In the genomic region with DNA sequence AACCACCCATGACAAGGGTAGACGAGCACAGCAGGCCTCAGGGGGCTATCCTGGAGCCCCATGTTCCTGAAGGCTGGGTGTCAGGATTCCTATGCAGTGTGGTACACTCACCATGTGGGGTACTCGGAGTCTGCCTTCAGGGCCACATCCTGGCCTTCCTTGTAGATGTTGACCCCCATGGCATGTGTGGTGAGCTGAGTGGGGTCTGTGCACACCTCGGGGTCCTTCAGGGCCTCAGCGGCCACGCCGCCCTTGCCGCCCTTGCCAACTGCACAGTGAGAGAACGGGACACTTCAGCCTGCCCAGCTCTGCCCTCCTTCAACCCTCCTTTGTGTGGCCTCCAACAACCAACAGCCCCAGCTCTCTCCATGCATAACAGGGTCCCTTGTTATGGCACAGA, we compare ENCODE assay signal across 8 mouse cellular contexts. TPM values are rescaled to one million over a fixed set of nuclear protein-coding genes. Genes with fewer than 3 reads are reported as not detected.
A peak's percentile ranks its signal among the peaks of the same experiment; 100 is the strongest.
DNase-seq lines count a peak whose midpoint lies in the region; ATAC-seq and TF ChIP-seq lines count a peak whose summit lies in the region.

No protein-coding gene starts in this region.

- H3K4me3 ChIP-seq in kidney, embryonic 15.5 days (replicated peaks): peak overlapping the region; percentile 80
- H3K4me3 ChIP-seq in embryonic facial prominence, embryonic 14.5 days (ENCODE audit: low read depth, low read length): peak overlapping the region; percentile 71
- no peak overlapping the region for H3K4me3 ChIP-seq in intestine, postnatal 0 days (ENCODE audit: low read depth, low read length)

- H3K9me3 ChIP-seq in kidney, embryonic 15.5 days (replicated peaks): no peaks in the 10 kb centered on the region
- H3K9me3 ChIP-seq in embryonic facial prominence, embryonic 14.5 days (ENCODE audit: control insufficient read depth, low read length): peaks cover 4% of the 10 kb centered on the region; the same call in 1 of the 2 replicates
- H3K9me3 ChIP-seq in intestine, postnatal 0 days (ENCODE audit: control insufficient read depth): peaks cover under 1% of the 10 kb centered on the region; the same call in 1 of the 2 replicates

- no peak overlapping the region for H3K27ac ChIP-seq in kidney, embryonic 15.5 days
- H3K27ac ChIP-seq in embryonic facial prominence, embryonic 14.5 days (replicated peaks; ENCODE audit: low read depth, low read length): no peak overlapping the region
- H3K27ac ChIP-seq in intestine, postnatal 0 days (ENCODE audit: low read depth, low read length): no peak overlapping the region

- H3K4me1 ChIP-seq in kidney, embryonic 15.5 days: peaks cover 20% of the 10 kb centered on the region
- peaks cover 6% of the 10 kb centered on the region; the same call in 1 of the 2 replicates for H3K4me1 ChIP-seq in embryonic facial prominence, embryonic 14.5 days (ENCODE audit: control insufficient read depth, insufficient read depth, low read length)
- H3K4me1 ChIP-seq in intestine, postnatal 0 days (replicated peaks; ENCODE audit: control insufficient read depth, insufficient read depth, low read length): 0 out of 2 replicates have a peak, but pooled peaks cover 4% of the 10 kb centered on the region

- intact Hi-C loops in gastrocnemius, postnatal 14 days (cut with DNase I; ENCODE audit: low total_unique reads): no loop called here

- peaks cover 5% of the 10 kb centered on the region; the same call in 1 of the 2 replicates for H3K27me3 ChIP-seq in kidney, embryonic 15.5 days
- H3K27me3 ChIP-seq in embryonic facial prominence, embryonic 14.5 days (replicated peaks; ENCODE audit: control insufficient read depth, insufficient read depth, low read length): peaks cover under 1% of the 10 kb centered on the region; the same call in 1 of the 2 replicates
- H3K27me3 ChIP-seq in intestine, postnatal 0 days (replicated peaks; ENCODE audit: control insufficient read depth, insufficient read depth, low read length): no peaks in the 10 kb centered on the region

- peaks cover 54% of the 10 kb centered on the region for H3K36me3 ChIP-seq in kidney, embryonic 15.5 days
- peaks cover 36% of the 10 kb centered on the region for H3K36me3 ChIP-seq in embryonic facial prominence, embryonic 14.5 days (ENCODE audit: control insufficient read depth, insufficient read depth, low read length)
- H3K36me3 ChIP-seq in intestine, postnatal 0 days (ENCODE audit: control insufficient read depth, insufficient read depth): peaks cover 31% of the 10 kb centered on the region

- WGBS in kidney, embryonic 15.5 days: 92% methylated on average over 8 of the region's 8 CpGs
- 89% methylated on average over 7 of the region's 8 CpGs for WGBS in embryonic facial prominence, embryonic 14.5 days
- 95% methylated on average over 8 of the region's 8 CpGs for WGBS in intestine, postnatal 0 days

- no peak for DNase-seq in kidney, postnatal 36 days
- no peak for DNase-seq in embryonic facial prominence, embryonic 14.5 days (ENCODE audit: low spot score)
- peak; percentile 26 for DNase-seq in naive thymus-derived CD4-positive, alpha-beta T cell, adult 2 months (ENCODE audit: low read depth)
- no peak for DNase-seq in embryo, embryonic 9.5 days (ENCODE audit: extremely low spot score)
- DNase-seq in layer of hippocampus, postnatal 10 days (ENCODE audit: low spot score in 2 of 2): no peak
- DNase-seq in gastrocnemius, postnatal 14 days: no peak

- H3K4me2 ChIP-seq in kidney, embryonic 15.5 days: peak overlapping the region; percentile 75
- peak overlapping the region; percentile 74 for H3K4me2 ChIP-seq in embryonic facial prominence, embryonic 14.5 days (ENCODE audit: low read depth, low read length)
- peak overlapping the region; percentile 65 for H3K4me2 ChIP-seq in intestine, postnatal 0 days (replicated peaks; ENCODE audit: low read depth)

- ATAC-seq in kidney, embryonic 15.5 days (replicated peaks; ENCODE audit: low FRiP score): no peak
- ATAC-seq in embryonic facial prominence, embryonic 14.5 days (ENCODE audit: low read depth): no peak
- no peak for ATAC-seq in intestine, postnatal 0 days

- H3K9ac ChIP-seq in kidney, embryonic 15.5 days: peak overlapping the region; percentile 16; the same call in 1 of the 2 replicates
- H3K9ac ChIP-seq in embryonic facial prominence, embryonic 14.5 days (ENCODE audit: low read depth, low read length): peak overlapping the region; percentile 50
- H3K9ac ChIP-seq in intestine, postnatal 0 days (ENCODE audit: low read depth, low read length): peak overlapping the region; percentile 23; the same call in 1 of the 2 replicates

- TF ChIP-seq CTCF in intestine, postnatal 0 days (IDR thresholded peaks at IDR 0.05; ENCODE audit: low read depth): no peak

RNA-seq across cellular contexts. Expression of a gene that starts 1.2 kb away (rescaled TPM):
- polyA plus RNA-seq in kidney, embryonic 15.5 days (2015; fragmentation: Nextera tagmentation; extraction: Ambion mirVana): 230 and 244 TPM in 2 replicates
- 196 and 206 TPM in 2 replicates for polyA plus RNA-seq in embryonic facial prominence, embryonic 14.5 days (2014; fragmentation: Nextera tagmentation; extraction: Ambion mirVana)
- polyA plus RNA-seq in intestine, postnatal 0 days (2015; fragmentation: Nextera tagmentation; extraction: Ambion mirVana): 268 and 287 TPM in 2 replicates
- total RNA-seq in layer of hippocampus, postnatal 10 days (2021): 10 to 100 TPM; 36.1 to 42.5 TPM
- 10 to 100 TPM; 93.1 to 99.9 TPM for total RNA-seq in gastrocnemius, postnatal 14 days (2021)

RNA-seq across cellular contexts. Expression of a gene that starts 1.2 kb away (rescaled TPM):
- 59.7 and 63.4 TPM in 2 replicates for polyA plus RNA-seq in kidney, embryonic 15.5 days (2015; fragmentation: Nextera tagmentation; extraction: Ambion mirVana)
- 56.0 and 61.4 TPM in 2 replicates for polyA plus RNA-seq in embryonic facial prominence, embryonic 14.5 days (2014; fragmentation: Nextera tagmentation; extraction: Ambion mirVana)
- 75.2 and 75.4 TPM in 2 replicates for polyA plus RNA-seq in intestine, postnatal 0 days (2015; fragmentation: Nextera tagmentation; extraction: Ambion mirVana)
- 10 to 100 TPM; 31.3 to 37.4 TPM for total RNA-seq in layer of hippocampus, postnatal 10 days (2021)
- 10 to 100 TPM; 62.8 to 71.1 TPM for total RNA-seq in gastrocnemius, postnatal 14 days (2021)

RNA-seq across cellular contexts. Expression of a gene that starts 12.8 kb away (rescaled TPM):
- polyA plus RNA-seq in kidney, embryonic 15.5 days (2015; fragmentation: Nextera tagmentation; extraction: Ambion mirVana): 5.8 and 6.8 TPM in 2 replicates
- polyA plus RNA-seq in embryonic facial prominence, embryonic 14.5 days (2014; fragmentation: Nextera tagmentation; extraction: Ambion mirVana): 4.9 and 5.4 TPM in 2 replicates
- polyA plus RNA-seq in intestine, postnatal 0 days (2015; fragmentation: Nextera tagmentation; extraction: Ambion mirVana): 0.66 and 1.2 TPM in 2 replicates
- total RNA-seq in layer of hippocampus, postnatal 10 days (2021): 100 to 1,000 TPM; 222 to 266 TPM
- total RNA-seq in gastrocnemius, postnatal 14 days (2021): under 1 TPM; 0.33 to 0.57 TPM

RNA-seq across cellular contexts. Expression of a gene that starts 25.8 kb away (rescaled TPM):
- polyA plus RNA-seq in kidney, embryonic 15.5 days (2015; fragmentation: Nextera tagmentation; extraction: Ambion mirVana): 15.9 and 18.1 TPM in 2 replicates
- 8.1 and 9.9 TPM in 2 replicates for polyA plus RNA-seq in embryonic facial prominence, embryonic 14.5 days (2014; fragmentation: Nextera tagmentation; extraction: Ambion mirVana)
- polyA plus RNA-seq in intestine, postnatal 0 days (2015; fragmentation: Nextera tagmentation; extraction: Ambion mirVana): 43.2 and 43.4 TPM in 2 replicates
- total RNA-seq in layer of hippocampus, postnatal 10 days (2021): 1 to 10 TPM; 1.4 to 2.3 TPM
- not detected for total RNA-seq in gastrocnemius, postnatal 14 days (2021)

RNA-seq across cellular contexts. Expression of a gene that starts 27.2 kb away (rescaled TPM):
- 51.0 and 61.3 TPM in 2 replicates for polyA plus RNA-seq in kidney, embryonic 15.5 days (2015; fragmentation: Nextera tagmentation; extraction: Ambion mirVana)
- 48.4 and 56.3 TPM in 2 replicates for polyA plus RNA-seq in embryonic facial prominence, embryonic 14.5 days (2014; fragmentation: Nextera tagmentation; extraction: Ambion mirVana)
- polyA plus RNA-seq in intestine, postnatal 0 days (2015; fragmentation: Nextera tagmentation; extraction: Ambion mirVana): 27.2 and 27.6 TPM in 2 replicates
- 100 to 1,000 TPM; 305 to 311 TPM for total RNA-seq in layer of hippocampus, postnatal 10 days (2021)
- 10 to 100 TPM; 18.5 to 22.8 TPM for total RNA-seq in gastrocnemius, postnatal 14 days (2021)
